Mouse (Mus musculus) cerebellum, adult 2 months (tissue): ENCODE data around the gene Lsamp. TPM values are rescaled to one million over a fixed set of nuclear protein-coding genes. Genes with fewer than 3 reads are reported as not detected.
"Not testable (repeated sequence)": the region's sequence is repeated elsewhere in the genome, so short reads cannot be mapped to it uniquely, and the experiment has no call there.

ENCODE experiments used
- DNase-seq, 2 experiments: peaks; one replicate each; pipeline ENCODE4 v3.0.0; 2021
- H3K27ac ChIP-seq: fragments of 200-500 bp; 2 replicates; pipeline ENCODE4 v1.5.1; 2012; ENCODE audit warnings: low read length, control low read depth, inconsistent platforms; ENCODE audit not compliant: insufficient read depth
- H3K27me3 ChIP-seq: fragments of 200-500 bp; 2 replicates; pipeline ENCODE4 v1.6.1; 2012; ENCODE audit warnings: inconsistent platforms, mild to moderate bottlenecking, low read length, moderate library complexity; ENCODE audit not compliant: control insufficient read depth, insufficient read depth
- H3K4me1 ChIP-seq: fragments of 200-500 bp; 2 replicates; pipeline ENCODE4 v1.6.1; 2011; ENCODE audit warnings: low read length; ENCODE audit not compliant: control insufficient read depth, insufficient read depth
- H3K4me3 ChIP-seq: fragments of 200-500 bp; replicated peaks from 2 replicates; pipeline ENCODE3; 2011; ENCODE audit warnings: mild to moderate bottlenecking, low read depth, low read length, control low read depth; ENCODE audit not compliant: insufficient read depth
- CTCF ChIP-seq: fragments of 200-500 bp; IDR thresholded peaks from 2 replicates; pipeline ENCODE4 v1.5.1; 2011; ENCODE audit warnings: low read depth, mild to moderate bottlenecking, control low read depth, low read length, moderate library complexity, borderline replicate concordance; ENCODE audit not compliant: insufficient read depth
- POLR2A ChIP-seq: fragments of 200-500 bp; IDR thresholded peaks from 2 replicates; pipeline ENCODE4 v1.6.1; 2011; ENCODE audit warnings: low read length, control low read depth, borderline replicate concordance; ENCODE audit not compliant: insufficient read depth
- WGBS: fragments of 180-500 bp; shearing (Covaris S2); methylation state at CpG from one replicate; pipeline ENCODE4 v1.1.7; 2018; 5-methylcytosine and 5-hydroxymethylcytosine counted together
- polyA plus RNA-seq: library from polyadenylated mRNA; depleted of rRNA; stranded (reverse); fragments of >200 nt; gene quantifications from 2 replicates; pipeline ENCODE4 v1.2.3, GENCODE M21; 2012

Lsamp gene
- polyA plus RNA-seq, 1 experiment = 143 TPM

DNA sequence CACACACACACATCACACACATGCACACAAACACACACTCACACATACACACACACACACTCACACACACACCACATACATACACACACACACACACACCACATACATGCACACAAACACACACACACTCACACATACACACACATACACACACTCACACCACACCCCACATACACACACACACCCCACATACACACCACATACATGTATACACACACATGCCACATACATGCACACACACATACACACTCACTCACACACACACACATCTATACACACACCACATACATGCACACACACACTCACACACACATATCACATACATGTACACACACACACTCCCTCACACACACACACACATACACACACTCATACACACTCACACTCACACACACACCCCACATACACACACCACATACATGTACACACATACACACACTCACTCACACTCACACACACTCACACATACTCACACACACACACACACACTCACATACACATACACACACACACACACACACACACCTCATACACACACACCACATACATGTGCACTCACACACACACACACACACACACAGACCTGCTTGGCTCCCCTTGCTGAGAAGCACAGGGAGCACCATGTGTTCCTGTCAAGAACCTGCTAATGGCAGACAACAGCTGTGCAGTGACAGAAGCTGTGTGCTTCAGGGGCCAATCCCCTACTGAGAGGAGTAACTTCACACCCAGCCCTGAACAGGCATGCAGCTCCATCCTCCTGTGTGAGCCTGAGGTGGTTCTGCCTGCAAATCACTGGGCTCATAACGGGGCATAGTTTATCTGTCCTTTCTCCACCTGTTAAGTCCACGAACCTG is 1990.9 kb downstream of the Lsamp start:
- Histone ChIP-seq H3K27me3 (no peaks in the 10 kb centered on the region), H3K4me3 (no peak overlapping the region), H3K27ac (peak overlapping the region; percentile 19; the same call in 1 of the 2 replicates), H3K4me1 (peaks cover 12% of the 10 kb centered on the region)
- peak; percentile 25 to 31 for DNase-seq
- TF ChIP-seq POLR2A = no peak
- TF ChIP-seq CTCF = no peak
- 44% methylated on average over 2 of the region's 2 CpGs for WGBS

DNA sequence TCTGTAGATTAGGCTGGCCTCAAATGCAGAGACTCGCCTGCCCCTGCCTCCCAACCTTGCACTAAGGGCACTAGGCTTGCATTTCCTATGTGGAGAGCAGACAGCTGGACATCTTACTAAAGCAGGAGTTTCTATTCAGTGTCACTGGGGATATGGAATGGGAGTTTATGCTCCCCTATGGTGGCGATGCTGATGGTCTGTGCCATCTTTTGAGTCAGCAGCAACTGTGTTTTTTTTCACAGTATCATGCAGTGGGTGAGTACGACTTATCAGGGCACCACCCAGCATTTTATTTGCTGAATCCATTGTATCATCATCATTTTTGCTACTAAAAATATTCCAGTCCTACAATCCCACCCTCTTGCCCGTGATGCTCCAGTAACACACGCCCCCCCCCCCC is 1992.7 kb downstream of the Lsamp start:
- Histone ChIP-seq H3K27ac (no peak overlapping the region), H3K4me3 (no peak overlapping the region), H3K4me1 (peaks cover 9% of the 10 kb centered on the region), H3K27me3 (no peaks in the 10 kb centered on the region)
- TF ChIP-seq POLR2A (no peak), CTCF (no peak)
- 82% methylated on average over 5 of the region's 5 CpGs for WGBS
- no peak for DNase-seq

GRCm38 (mm10) chr16:41996956-41997355 is 2012.8 kb downstream of the Lsamp start:
- Histone ChIP-seq H3K27ac (no peak overlapping the region), H3K4me1 (no peaks in the 10 kb centered on the region), H3K4me3 (no peak overlapping the region), H3K27me3 (no peaks in the 10 kb centered on the region)
- WGBS = 27% methylated on average over 1 of the region's 1 CpGs
- TF ChIP-seq CTCF (no peak), POLR2A (no peak)
- peak; percentile 25 to 37 for DNase-seq

DNA sequence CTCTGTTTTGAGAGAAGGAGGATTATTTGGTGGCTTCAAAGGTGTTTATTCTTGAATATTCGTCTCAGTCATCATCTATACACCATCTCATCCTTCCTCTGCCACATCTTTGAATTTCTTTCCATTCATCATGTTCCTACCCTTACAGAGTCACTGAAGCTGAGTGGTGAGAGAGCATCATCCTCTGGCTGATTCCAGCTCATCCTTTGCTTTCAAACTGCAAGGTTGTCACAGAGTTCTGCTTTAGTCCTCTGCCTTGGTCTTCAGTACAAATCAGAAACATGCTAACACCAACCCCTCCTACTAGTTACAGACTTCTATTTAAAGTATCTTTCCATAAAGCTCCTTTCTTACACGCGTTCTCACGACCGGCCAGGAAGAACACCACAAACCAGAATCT is 2018.8 kb downstream of the Lsamp start:
- DNase-seq = no peak
- no peaks in the 10 kb centered on the region for H3K27me3 ChIP-seq
- H3K4me1 ChIP-seq = no peaks in the 10 kb centered on the region
- TF ChIP-seq POLR2A (no peak), CTCF (no peak)
- no peak overlapping the region for H3K4me3 ChIP-seq
- WGBS = 89% methylated on average over 5 of the region's 5 CpGs
- no peak overlapping the region for H3K27ac ChIP-seq

DNA sequence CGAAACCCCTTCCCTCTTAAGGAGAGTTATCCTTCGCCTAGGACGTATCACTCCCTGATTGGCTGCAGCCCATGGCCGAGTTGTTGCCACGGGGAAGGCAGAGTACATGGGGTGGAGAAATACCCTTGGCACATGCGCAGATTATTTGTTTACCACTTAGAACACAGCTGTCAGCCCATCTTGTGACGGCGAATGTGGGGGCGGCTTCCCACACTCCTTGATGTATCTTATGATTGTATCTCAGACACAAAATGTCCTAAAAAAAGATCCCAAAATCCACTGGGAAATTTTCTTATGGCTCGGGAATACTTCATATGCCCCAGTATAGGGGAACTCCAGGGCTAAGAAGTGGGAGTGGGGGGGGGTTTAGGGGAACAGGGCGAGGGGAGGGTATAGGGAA is 2019.3 kb downstream of the Lsamp start:
- WGBS = 87% methylated on average over 11 of the region's 11 CpGs
- not testable (repeated sequence) for H3K27me3 ChIP-seq, DNase-seq, H3K27ac ChIP-seq, H3K4me3 ChIP-seq, H3K4me1 ChIP-seq

- Histone ChIP-seq H3K4me3 (no peak overlapping the region), H3K27me3 (no peaks in the 10 kb centered on the region), H3K27ac (no peak overlapping the region), H3K4me1 (no peaks in the 10 kb centered on the region)
- WGBS = 13% methylated on average over 1 of the region's 1 CpGs
- no peak for TF ChIP-seq POLR2A
- TF ChIP-seq CTCF = no peak
- DNase-seq = no peak
Observed at GRCm38 (mm10) chr16:42004166-42004565, 2020.0 kb downstream of the Lsamp start.

DNA sequence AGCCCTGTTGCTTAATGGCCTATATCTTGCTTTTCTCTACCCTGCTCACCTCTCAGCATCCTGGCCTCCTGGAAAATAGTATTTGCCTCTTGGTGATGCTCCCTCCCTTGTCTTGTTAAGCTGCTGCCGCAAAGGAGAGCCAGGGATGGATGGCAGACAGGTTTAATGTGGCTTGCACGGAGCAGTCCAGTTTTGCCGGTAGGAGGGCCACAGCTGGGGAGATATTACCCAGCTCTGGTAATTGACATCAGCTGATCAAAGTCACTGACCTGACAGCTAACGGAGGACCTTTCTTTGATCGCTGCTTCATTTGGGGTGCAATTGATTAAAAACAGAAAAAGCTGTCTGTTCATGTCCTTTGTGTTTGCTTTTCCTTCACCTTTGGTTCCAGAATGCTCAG is 2030.8 kb downstream of the Lsamp start:
- TF ChIP-seq POLR2A (no peak), CTCF (no peak)

GRCm38 (mm10) chr16:42015443-42015842 is 2031.3 kb downstream of the Lsamp start:
- H3K27me3 ChIP-seq = no peaks in the 10 kb centered on the region
- peaks cover 17% of the 10 kb centered on the region; the same call in 1 of the 2 replicates for H3K4me1 ChIP-seq
- no peak for TF ChIP-seq CTCF
- TF ChIP-seq POLR2A = no peak
- DNase-seq = peak; percentile 38 to 49
- 41% methylated on average over 3 of the region's 3 CpGs for WGBS
- peak overlapping the region; percentile 90 for H3K27ac ChIP-seq
- H3K4me3 ChIP-seq = no peak overlapping the region

More for the DNA sequence above, 2030.8 kb downstream of the Lsamp start:
- 54% methylated on average over 5 of the region's 5 CpGs for WGBS
- Histone ChIP-seq H3K27ac (peak overlapping the region; percentile 90), H3K4me3 (no peak overlapping the region), H3K4me1 (peaks cover 17% of the 10 kb centered on the region; the same call in 1 of the 2 replicates), H3K27me3 (no peaks in the 10 kb centered on the region)
- peak; percentile 30 to 44 for DNase-seq
